Comparison of ENCODE assay signal across 9 mouse cellular contexts in genomic region chr4:124983893-124984526, GRCm38 (mm10). TPM values are rescaled to one million over a fixed set of nuclear protein-coding genes. Genes with fewer than 3 reads are reported as not detected.
DNase-seq lines count a peak whose midpoint lies in the region; ATAC-seq and TF ChIP-seq lines count a peak whose summit lies in the region.
"Had no signal": no experiment of that assay in that cellular context is flagged by ENCODE, and none has a peak within 500 bp of the region (broad histone marks: within the 10 kb centered on the region; RNA-seq: fewer than 3 reads in every experiment).

No protein-coding gene starts in this region.

- H3K9me3 ChIP-seq in hindbrain, embryonic 16.5 days (ENCODE audit: control insufficient read depth, low read length): no peaks in the 10 kb centered on the region
- H3K9me3 ChIP-seq in hindbrain, embryonic 12.5 days (replicated peaks): no peaks in the 10 kb centered on the region

- peaks cover 63% of the 10 kb centered on the region for H3K27me3 ChIP-seq in hindbrain, embryonic 16.5 days (replicated peaks; ENCODE audit: control insufficient read depth, insufficient read depth, low read length)
- peaks cover 77% of the 10 kb centered on the region for H3K27me3 ChIP-seq in hindbrain, embryonic 12.5 days
- H3K27me3 ChIP-seq in thymus, adult 2 months (ENCODE audit: control insufficient read depth, insufficient read depth, low read length): peaks cover 13% of the 10 kb centered on the region

- H3K4me1 ChIP-seq in hindbrain, embryonic 16.5 days (ENCODE audit: control insufficient read depth, insufficient read depth, low read depth, low read length): peaks cover 17% of the 10 kb centered on the region
- H3K4me1 ChIP-seq in hindbrain, embryonic 12.5 days: peaks cover 25% of the 10 kb centered on the region
- H3K4me1 ChIP-seq in thymus, adult 2 months (replicated peaks; ENCODE audit: control insufficient read depth, insufficient read depth, low read length): no peaks in the 10 kb centered on the region

- H3K9ac ChIP-seq in hindbrain, embryonic 16.5 days (ENCODE audit: low read depth, low read length): no peak overlapping the region
- no peak overlapping the region for H3K9ac ChIP-seq in hindbrain, embryonic 12.5 days

- H3K4me3 ChIP-seq in hindbrain, embryonic 16.5 days (ENCODE audit: low read length): no peak overlapping the region
- H3K4me3 ChIP-seq in hindbrain, embryonic 12.5 days: no peak overlapping the region
- no peak overlapping the region for H3K4me3 ChIP-seq in thymus, adult 2 months (ENCODE audit: control insufficient read depth, insufficient read depth, low read length)
- H3K4me3 ChIP-seq: myocyte had no signal

- peak; percentile 27 for DNase-seq in thymus, adult 2 months
- no peak for DNase-seq in thymus, adult 18-20 months
- no peak for DNase-seq in spleen, adult 12 weeks (ENCODE audit: low spot score)
- DNase-seq in embryo, embryonic 10 days (ENCODE audit: low spot score): no peak
- no peak for DNase-seq in gastrocnemius, adult 18-20 months (ENCODE audit: low spot score)

- no peak overlapping the region for H3K4me2 ChIP-seq in hindbrain, embryonic 16.5 days (ENCODE audit: low read length)
- H3K4me2 ChIP-seq in hindbrain, embryonic 12.5 days (replicated peaks): no peak overlapping the region

- ATAC-seq in hindbrain, embryonic 16.5 days: peak; percentile 35; the same call in 1 of the 2 replicates
- ATAC-seq in hindbrain, embryonic 12.5 days (ENCODE audit: low FRiP score): no peak
- ATAC-seq in hematopoietic stem cell, adult 5-6 weeks (replicated peaks in 1 of 2; ENCODE audit: insufficient read depth in 1 of 2, low FRiP score in 2 of 2, low TSS enrichment in 1 of 2, low read depth in 1 of 2, poor library complexity in 2 of 2, severe bottlenecking in 2 of 2): peak; percentile 50 to 54

- no peak for TF ChIP-seq POLR2A in thymus, adult 2 months (IDR thresholded peaks at IDR 0.05; ENCODE audit: control insufficient read depth, extremely low read depth, insufficient read depth, low read length, poor library complexity)

- WGBS in hindbrain, embryonic 16.5 days: 16% methylated on average over 9 of the region's 9 CpGs
- WGBS in hindbrain, embryonic 12.5 days: 17% methylated on average over 9 of the region's 9 CpGs
- 8% methylated on average over 9 of the region's 9 CpGs for WGBS in thymus, adult 2 months

- no peaks in the 10 kb centered on the region for H3K36me3 ChIP-seq in hindbrain, embryonic 16.5 days (ENCODE audit: control insufficient read depth, insufficient read depth, low read length)
- no peaks in the 10 kb centered on the region for H3K36me3 ChIP-seq in hindbrain, embryonic 12.5 days
- no peaks in the 10 kb centered on the region for H3K36me3 ChIP-seq in thymus, adult 2 months (ENCODE audit: control insufficient read depth, insufficient read depth, low read length)

- H3K27ac ChIP-seq in hindbrain, embryonic 16.5 days (ENCODE audit: low read depth, low read length): no peak overlapping the region
- H3K27ac ChIP-seq in hindbrain, embryonic 12.5 days: no peak overlapping the region
- H3K27ac ChIP-seq in thymus, adult 2 months (ENCODE audit: control insufficient read depth, insufficient read depth, low read length): no peak overlapping the region

- TF ChIP-seq CTCF in thymus, adult 2 months (IDR thresholded peaks at IDR 0.05; ENCODE audit: borderline replicate concordance, control insufficient read depth, extremely low read depth, insufficient read depth, low read length, poor library complexity): no peak

RNA-seq across cellular contexts. Expression of gene Rspo1, which starts 2.2 kb away (rescaled TPM):
- polyA plus RNA-seq in hindbrain, embryonic 16.5 days (2015; fragmentation: Nextera tagmentation; extraction: Ambion mirVana): 1.8 and 2.4 TPM in 2 replicates
- 7.0 and 9.1 TPM in 2 replicates for polyA plus RNA-seq in hindbrain, embryonic 12.5 days (2016; fragmentation: Nextera tagmentation; extraction: Ambion mirVana)
- polyA plus RNA-seq in thymus, adult 2 months (2012; rRNA removed): 2.2 and 2.3 TPM in 2 replicates
- total RNA-seq in hematopoietic stem cell, adult 5-6 weeks (2017): 2.3 TPM in 1 of 2 replicates, not detected in the other
- under 1 TPM; 0.23 to 0.59 TPM for total RNA-seq in gastrocnemius, adult 18-20 months (2021)

RNA-seq across cellular contexts. Expression of gene Gnl2, which starts 32.4 kb away (rescaled TPM):
- 85.7 and 88.9 TPM in 2 replicates for polyA plus RNA-seq in hindbrain, embryonic 16.5 days (2015; fragmentation: Nextera tagmentation; extraction: Ambion mirVana)
- polyA plus RNA-seq in hindbrain, embryonic 12.5 days (2016; fragmentation: Nextera tagmentation; extraction: Ambion mirVana): 94.9 and 96.6 TPM in 2 replicates
- 17.9 and 18.3 TPM in 2 replicates for polyA plus RNA-seq in thymus, adult 2 months (2012; rRNA removed)
- 161 and 225 TPM in 2 replicates for total RNA-seq in hematopoietic stem cell, adult 5-6 weeks (2017)
- total RNA-seq in gastrocnemius, adult 18-20 months (2021): 10 to 100 TPM; 30.8 to 31.1 TPM

RNA-seq across cellular contexts. Expression of gene Cdca8, which starts 44.9 kb away (rescaled TPM):
- polyA plus RNA-seq in hindbrain, embryonic 16.5 days (2015; fragmentation: Nextera tagmentation; extraction: Ambion mirVana): 32.2 and 37.2 TPM in 2 replicates
- 130 and 135 TPM in 2 replicates for polyA plus RNA-seq in hindbrain, embryonic 12.5 days (2016; fragmentation: Nextera tagmentation; extraction: Ambion mirVana)
- polyA plus RNA-seq in thymus, adult 2 months (2012; rRNA removed): 79.4 and 102 TPM in 2 replicates
- total RNA-seq in hematopoietic stem cell, adult 5-6 weeks (2017): 69.7 and 89.3 TPM in 2 replicates
- total RNA-seq in gastrocnemius, adult 18-20 months (2021): under 1 TPM in 1 of 2 experiments, not detected in 1; 0.62 TPM

RNA-seq across cellular contexts. Expression of gene 9930104L06Rik, which starts 47.2 kb away (rescaled TPM):
- polyA plus RNA-seq in hindbrain, embryonic 16.5 days (2015; fragmentation: Nextera tagmentation; extraction: Ambion mirVana): 13.2 and 16.5 TPM in 2 replicates
- polyA plus RNA-seq in hindbrain, embryonic 12.5 days (2016; fragmentation: Nextera tagmentation; extraction: Ambion mirVana): 16.7 and 18.1 TPM in 2 replicates
- polyA plus RNA-seq in thymus, adult 2 months (2012; rRNA removed): 18.3 and 21.6 TPM in 2 replicates
- 14.3 and 15.4 TPM in 2 replicates for total RNA-seq in hematopoietic stem cell, adult 5-6 weeks (2017)
- total RNA-seq in gastrocnemius, adult 18-20 months (2021): 1 to 10 TPM; 6.2 to 6.5 TPM
